Mouse (Mus musculus) ovary, adult 2 months (tissue): ENCODE measurements around the gene Sfpq. TPM values are rescaled to one million over a fixed set of nuclear protein-coding genes. Genes with fewer than 3 reads are reported as not detected.

Source experiments
- polyA plus RNA-seq: library from polyadenylated mRNA; depleted of rRNA; stranded (reverse); fragments of >200 nt; gene quantifications from 2 replicates; pipeline ENCODE4 v1.2.3, GENCODE M21; 2012; rRNA removed

Gene Sfpq
- 104 and 135 TPM in 2 replicates for polyA plus RNA-seq

GRCm38 (mm10) chr4:127021151-127021945 lies at the start of gene Sfpq:
Gene Sfpq (plus strand): TSS chr4:127021324.

GRCm38 (mm10) chr4:127060585-127061290 lies 39.6 kb downstream of the Sfpq start, which contains the start of gene Zmym1:
Gene Zmym1 (minus strand): TSS chr4:127061152.

GRCm38 (mm10) chr4:127076875-127077548 lies 55.9 kb downstream of the Sfpq start, which contains the start of gene Zmym6:
Gene Zmym6 (plus strand): TSS chr4:127077383.

Other genes starting within 250 kb of the Sfpq start
- gene Zmym4, start 53.2 kb upstream of the Sfpq start, polyA plus RNA-seq: 4.7 and 5.6 TPM in 2 replicates
- 1.4 and 1.9 TPM in 2 replicates for gene Zmym1, start 39.8 kb downstream of the Sfpq start, polyA plus RNA-seq
- 3.6 and 5.4 TPM in 2 replicates for gene Zmym6, start 56.1 kb downstream of the Sfpq start, polyA plus RNA-seq
- gene Tmem35b, start 102.4 kb downstream of the Sfpq start, polyA plus RNA-seq: 16.1 and 23.1 TPM in 2 replicates
- gene Dlgap3, start 147.9 kb downstream of the Sfpq start, polyA plus RNA-seq: 0.87 and 0.97 TPM in 2 replicates
- gene Smim12, start 222.5 kb downstream of the Sfpq start, polyA plus RNA-seq: 41.0 and 44.4 TPM in 2 replicates